Mouse (Mus musculus) retina, postnatal 1 day (tissue): ENCODE results near the gene Dynll1.

ENCODE experiments used
- DNase-seq: peaks from one replicate; pipeline ENCODE4 v3.0.0-alpha.2; 2012

The Dynll1 gene

GRCm38 (mm10) chr5:115266340-115266739 lies 34.5 kb downstream of the Dynll1 start:
- DNase-seq, result no peak

- DNase-seq, result peak; percentile 61
These were observed 38.1 kb downstream of the Dynll1 start for GRCm38 (mm10) chr5:115262502-115263291.

- no peak for DNase-seq
These were observed 38.9 kb downstream of the Dynll1 start for GRCm38 (mm10) chr5:115261880-115262279.

- no peak for DNase-seq
These were observed 39.7 kb downstream of the Dynll1 start for GRCm38 (mm10) chr5:115261141-115261540.

GRCm38 (mm10) chr5:115260356-115260755 lies 40.4 kb downstream of the Dynll1 start:
- DNase-seq, result no peak

GRCm38 (mm10) chr5:115256909-115257546 lies 43.8 kb downstream of the Dynll1 start:
- no peak for DNase-seq

- no peak for DNase-seq
These were observed 45.3 kb downstream of the Dynll1 start for GRCm38 (mm10) chr5:115255472-115255871.
